Mouse (Mus musculus) liver, embryonic 11.5 days (tissue): ENCODE data around the gene Gm17124. TPM values are rescaled to one million over a fixed set of nuclear protein-coding genes. Genes with fewer than 3 reads are reported as not detected.
"Not testable (repeated sequence)": the region's sequence is repeated elsewhere in the genome, so short reads cannot be mapped to it uniquely, and the experiment has no call there.

ENCODE experiments used
- ATAC-seq: fragments of 200-750 bp; cut with Nextera tagmentation; replicated peaks from 2 replicates; pipeline ENCODE4 v1.8.0; 2017; ENCODE audit warnings: moderate number of reproducible peaks, mild to moderate bottlenecking, moderate TSS enrichment, moderate library complexity; ENCODE audit not compliant: low FRiP score
- DNase-seq: peaks from one replicate; pipeline ENCODE4 v3.0.0-alpha.2; 2017; ENCODE audit warnings: low spot score
- H3K27ac ChIP-seq: fragments of 300-500 bp; sonication (generic); 2 replicates; pipeline ENCODE4 v1.5.1; 2014; ENCODE audit warnings: mild to moderate bottlenecking, low read depth, low read length, control low read depth
- H3K27me3 ChIP-seq: fragments of 300-500 bp; sonication (generic); replicated peaks from 2 replicates; pipeline ENCODE4 v1.6.1; 2014; ENCODE audit warnings: low read length, mixed read lengths; ENCODE audit not compliant: control insufficient read depth, insufficient read depth
- H3K36me3 ChIP-seq: fragments of 300-500 bp; sonication (generic); 2 replicates; pipeline ENCODE4 v1.6.1; 2014; ENCODE audit warnings: mild to moderate bottlenecking, low read length, moderate library complexity, mixed read lengths; ENCODE audit not compliant: control insufficient read depth, insufficient read depth
- H3K4me1 ChIP-seq: fragments of 300-500 bp; sonication (generic); replicated peaks from 2 replicates; pipeline ENCODE4 v1.6.1; 2014; ENCODE audit warnings: low read length, mixed read lengths; ENCODE audit not compliant: control insufficient read depth, insufficient read depth
- H3K4me2 ChIP-seq: fragments of 300-500 bp; sonication (generic); 2 replicates; pipeline ENCODE4 v1.6.1; 2014; ENCODE audit warnings: mild to moderate bottlenecking, control low read depth, moderate library complexity
- H3K4me3 ChIP-seq: fragments of 300-500 bp; sonication (generic); 2 replicates; pipeline ENCODE4 v1.5.1; 2014; ENCODE audit warnings: low read depth, low read length, control low read depth
- H3K9ac ChIP-seq: fragments of 300-500 bp; sonication (generic); 2 replicates; pipeline ENCODE4 v1.6.1; 2014; ENCODE audit warnings: low read depth, low read length, control low read depth
- H3K9me3 ChIP-seq: fragments of 300-500 bp; sonication (generic); 2 replicates; pipeline ENCODE4 v1.6.1; 2016; ENCODE audit warnings: low read length, inconsistent platforms, mixed read lengths; ENCODE audit not compliant: control insufficient read depth
- WGBS: fragments of 180-500 bp; shearing (Covaris S2); extraction: QIAGEN DNeasy Blood & Tissue Kit; methylation state at CpG from one replicate; pipeline ENCODE4 v1.1.7; 2014; 5-methylcytosine and 5-hydroxymethylcytosine counted together
- microRNA-seq: library from miRNA; unstranded; fragments of <30 nt; microRNA quantifications from one replicate; pipeline ENCODE4, GENCODE M21; 2017; ENCODE audit warnings: borderline number of aligned reads
- polyA plus RNA-seq: library from polyadenylated mRNA; unstranded; fragments of >200 nt; fragmentation: Nextera tagmentation; extraction: Ambion mirVana; gene quantifications from 2 replicates; pipeline ENCODE4 v1.2.1, GENCODE M21; 2014

Gene Gm17124
- not detected in 2 replicates for polyA plus RNA-seq

GRCm38 (mm10) chr14:42599782-42600181 is at the start of gene Gm17124:
Gene Gm17124, minus strand, starts transcription at chr14:42599882.
- no CpG with 5 or more reads among the region's 3 CpGs for WGBS
- H3K9ac ChIP-seq, DNase-seq, H3K27ac ChIP-seq, H3K27me3 ChIP-seq, H3K9me3 ChIP-seq, H3K4me1 ChIP-seq, ATAC-seq, H3K4me2 ChIP-seq, H3K36me3 ChIP-seq, H3K4me3 ChIP-seq: not testable (repeated sequence)

- not testable (repeated sequence) for H3K9me3 ChIP-seq, H3K4me3 ChIP-seq, H3K4me1 ChIP-seq, H3K4me2 ChIP-seq, H3K9ac ChIP-seq, H3K27ac ChIP-seq, ATAC-seq, H3K36me3 ChIP-seq, DNase-seq, H3K27me3 ChIP-seq
- no CpG with 5 or more reads among the region's 2 CpGs for WGBS
Observed at GRCm38 (mm10) chr14:42641817-42642216, 42.1 kb upstream of the Gm17124 start, which contains the start of gene Gm3633. Gene Gm3633, minus strand, starts transcription at chr14:42641917.

Small RNA genes lying within 50 kb of the gene (microRNA-seq; reads per million reads assigned to microRNA genes)
- not detected for gene Gm23620
- not detected for gene Gm25228

Other genes starting within 250 kb of the Gm17124 start
- gene Gm8005, start 160.2 kb downstream of the Gm17124 start, polyA plus RNA-seq: not detected in 2 replicates
- not detected in 2 replicates for gene Gm8011, start 136.0 kb downstream of the Gm17124 start, polyA plus RNA-seq
- not detected in 2 replicates for gene Gm8020, start 97.5 kb downstream of the Gm17124 start, polyA plus RNA-seq
- not detected in 2 replicates for gene Gm8024, start 75.6 kb downstream of the Gm17124 start, polyA plus RNA-seq
- not detected in 2 replicates for gene Gm3633, start 42.0 kb upstream of the Gm17124 start, polyA plus RNA-seq
- gene Gm10378, start 56.1 kb upstream of the Gm17124 start, polyA plus RNA-seq: not detected in 2 replicates
- not detected in 2 replicates for gene Gm3015, start 168.9 kb upstream of the Gm17124 start, polyA plus RNA-seq
- gene Gm10377, start 198.1 kb upstream of the Gm17124 start, polyA plus RNA-seq: not detected in 2 replicates